Mouse (Mus musculus) stomach, embryonic 16.5 days (tissue): ENCODE results near the gene Ski. TPM values are rescaled to one million over a fixed set of nuclear protein-coding genes. Genes with fewer than 3 reads are reported as not detected.
A peak's percentile ranks its signal among the peaks of the same experiment; 100 is the strongest.

Experiments
- ATAC-seq: fragments of 200-750 bp; cut with Nextera tagmentation; 2 replicates; pipeline ENCODE4 v1.8.0; 2017; ENCODE audit warnings: moderate number of reproducible peaks, moderate TSS enrichment; ENCODE audit not compliant: insufficient read depth, low FRiP score
- H3K27ac ChIP-seq: fragments of 300-500 bp; sonication (generic); 2 replicates; pipeline ENCODE4 v1.5.1; 2014; ENCODE audit warnings: low read length
- H3K27me3 ChIP-seq: fragments of 300-500 bp; sonication (generic); 2 replicates; pipeline ENCODE4 v1.6.1; 2014; ENCODE audit warnings: low read length, control low read depth, mixed read lengths; ENCODE audit not compliant: control insufficient read depth, insufficient read depth
- H3K36me3 ChIP-seq: fragments of 300-500 bp; sonication (generic); 2 replicates; pipeline ENCODE4 v1.6.1; 2014; ENCODE audit warnings: low read length; ENCODE audit not compliant: control insufficient read depth, insufficient read depth
- H3K4me1 ChIP-seq: fragments of 300-500 bp; sonication (generic); 2 replicates; pipeline ENCODE4 v1.6.1; 2014; ENCODE audit warnings: low read length, control low read depth, mixed read lengths; ENCODE audit not compliant: control insufficient read depth, insufficient read depth
- H3K4me2 ChIP-seq: fragments of 300-500 bp; sonication (generic); 2 replicates; pipeline ENCODE4 v1.6.1; 2014; ENCODE audit warnings: low read depth, low read length, mixed read lengths
- H3K4me3 ChIP-seq: fragments of 300-500 bp; sonication (generic); replicated peaks from 2 replicates; pipeline ENCODE4 v1.5.1; 2014; ENCODE audit warnings: mild to moderate bottlenecking, low read length
- H3K9ac ChIP-seq: fragments of 300-500 bp; sonication (generic); 2 replicates; pipeline ENCODE4 v1.6.1; 2014; ENCODE audit warnings: low read length
- H3K9me3 ChIP-seq: fragments of 300-500 bp; sonication (generic); replicated peaks from 2 replicates; pipeline ENCODE4 v1.6.1; 2016; ENCODE audit warnings: low read length, control low read depth; ENCODE audit not compliant: control insufficient read depth
- WGBS: fragments of 180-500 bp; shearing (Covaris S2); extraction: QIAGEN DNeasy Blood & Tissue Kit; methylation state at CpG from one replicate; pipeline ENCODE4 v1.1.7; 2014; 5-methylcytosine and 5-hydroxymethylcytosine counted together
- polyA plus RNA-seq: library from polyadenylated mRNA; unstranded; fragments of >200 nt; fragmentation: Nextera tagmentation; extraction: Ambion mirVana; gene quantifications from 2 replicates; pipeline ENCODE4 v1.2.1, GENCODE M21; 2015

Ski gene
- polyA plus RNA-seq, 1 experiment from 2014 or later: 17.9 TPM

DNA sequence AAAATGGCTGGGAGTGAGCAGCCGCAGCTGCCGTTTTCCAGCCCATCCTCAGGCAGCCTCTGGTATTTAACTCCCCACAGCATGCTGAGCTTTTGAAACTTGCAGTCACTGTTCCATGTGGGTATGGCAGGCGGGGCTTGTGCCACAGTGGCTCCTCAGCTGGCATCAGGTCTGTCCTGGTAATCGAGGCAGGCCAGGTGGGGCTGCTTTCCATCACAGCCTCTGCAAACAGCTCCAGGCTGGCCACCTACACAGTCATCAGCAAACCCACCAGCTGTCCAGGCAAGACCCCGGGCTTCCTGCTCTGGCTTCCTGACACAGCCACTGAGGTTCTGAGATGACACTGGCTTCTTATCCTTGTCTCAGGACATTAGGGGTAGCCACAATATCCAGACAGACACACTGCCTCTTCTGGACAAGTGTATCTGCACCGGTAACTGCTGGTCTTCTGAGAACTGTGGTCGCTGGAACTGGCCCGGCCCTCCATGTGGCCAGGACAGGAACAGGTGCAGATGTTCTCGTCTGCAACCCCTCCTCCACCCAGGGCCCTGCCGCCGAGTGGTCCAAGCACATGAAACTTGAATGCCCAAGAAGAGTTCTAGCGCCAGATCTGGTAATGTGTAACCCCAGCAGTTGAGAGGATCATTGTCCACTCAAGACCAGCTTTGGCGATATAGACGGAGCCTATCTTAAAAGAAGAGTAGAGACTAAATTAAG is 76.1 kb downstream of the Ski start:
- H3K36me3 ChIP-seq: no peaks in the 10 kb centered on the region
- H3K4me3 ChIP-seq: no peak overlapping the region
- 0 out of 2 replicates have a peak overlapping the region, but pooled peaks have one; percentile 31 for H3K27ac ChIP-seq
- WGBS: 61% methylated on average over 14 of the region's 14 CpGs
- peaks cover 57% of the 10 kb centered on the region for H3K4me1 ChIP-seq
- ATAC-seq: no peak
- no peaks in the 10 kb centered on the region for H3K9me3 ChIP-seq
- H3K4me2 ChIP-seq: no peak overlapping the region
- 0 out of 2 replicates have a peak overlapping the region, but pooled peaks have one; percentile 8 for H3K9ac ChIP-seq
- H3K27me3 ChIP-seq: no peaks in the 10 kb centered on the region

DNA sequence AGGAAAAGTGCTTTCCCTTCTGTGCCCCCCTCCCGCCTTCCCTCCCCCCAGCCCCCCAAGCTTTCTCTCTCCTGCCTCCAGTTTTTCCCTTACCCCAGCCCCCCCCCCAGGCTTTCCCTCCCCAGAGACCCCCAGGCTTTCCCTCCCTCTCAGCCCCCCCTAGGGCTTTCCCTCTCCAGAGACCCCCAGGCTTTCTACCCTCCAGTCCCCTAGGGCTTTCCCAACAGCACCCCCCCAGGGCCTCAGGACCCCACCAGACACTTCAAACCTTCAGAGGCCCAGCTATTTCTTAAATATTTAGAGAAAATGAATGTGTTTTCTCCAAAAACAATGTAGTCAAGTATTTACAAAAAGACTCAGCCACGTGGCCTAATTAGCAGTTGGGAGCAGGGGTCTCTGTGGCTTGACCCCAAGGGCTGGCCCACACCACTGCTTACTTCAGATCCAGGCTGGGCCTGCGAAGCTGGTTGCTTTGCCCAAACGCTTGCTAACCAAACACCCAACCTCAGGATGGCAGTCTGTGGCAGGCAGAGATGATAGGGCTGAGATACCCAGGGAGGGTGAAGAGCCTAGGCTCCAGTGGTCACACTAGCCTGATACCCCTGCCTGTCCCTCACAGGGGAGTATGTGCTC is 77.7 kb downstream of the Ski start:
- peak overlapping the region; percentile 53 for H3K9ac ChIP-seq
- 37% methylated on average over 4 of the region's 4 CpGs for WGBS

DNA sequence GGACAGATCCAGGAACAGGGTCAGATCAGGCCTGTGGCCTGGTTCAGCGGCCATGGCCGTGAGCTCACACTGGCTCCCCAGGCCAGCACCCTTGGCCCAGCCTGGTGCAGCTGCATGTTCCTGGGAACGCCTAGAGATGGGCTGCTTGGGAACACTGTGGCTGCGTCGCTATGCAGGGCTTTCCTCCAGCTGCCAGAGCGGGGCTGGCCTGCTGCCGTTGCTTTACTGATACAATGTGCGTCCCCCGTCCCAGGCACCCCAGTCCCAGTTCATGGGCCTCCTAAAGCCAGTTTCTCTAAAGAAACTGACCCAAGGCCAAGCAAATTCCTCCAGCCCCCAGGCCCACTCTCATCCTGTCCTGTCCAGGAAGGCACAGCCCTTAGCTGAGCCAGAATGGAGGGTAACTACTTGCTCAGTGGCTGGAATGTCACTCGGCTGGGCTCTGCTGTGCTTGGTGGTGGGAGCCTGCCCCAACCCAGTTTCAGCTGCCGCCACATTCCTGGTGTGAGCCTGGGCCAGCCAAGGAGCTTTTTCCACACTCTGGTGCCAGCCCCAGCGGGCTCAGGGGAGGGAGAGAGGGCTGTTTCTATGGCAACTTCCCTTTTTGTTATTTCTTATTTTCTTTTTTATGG is 78.4 kb downstream of the Ski start:
- peaks cover 51% of the 10 kb centered on the region for H3K4me1 ChIP-seq
- H3K36me3 ChIP-seq: no peaks in the 10 kb centered on the region
- H3K9me3 ChIP-seq: no peaks in the 10 kb centered on the region
- peak overlapping the region; percentile 53 for H3K9ac ChIP-seq
- H3K4me3 ChIP-seq: no peak overlapping the region
- H3K27ac ChIP-seq: peak overlapping the region; percentile 96
- H3K27me3 ChIP-seq: no peaks in the 10 kb centered on the region
- H3K4me2 ChIP-seq: no peak overlapping the region
- WGBS: 27% methylated on average over 12 of the region's 12 CpGs
- peak; percentile 69 for ATAC-seq

More for the DNA sequence above, 77.7 kb downstream of the Ski start:
- H3K4me3 ChIP-seq: no peak overlapping the region
- no peak for ATAC-seq
- no peaks in the 10 kb centered on the region for H3K36me3 ChIP-seq
- no peaks in the 10 kb centered on the region for H3K27me3 ChIP-seq
- no peak overlapping the region for H3K4me2 ChIP-seq
- peak overlapping the region; percentile 96 for H3K27ac ChIP-seq
- no peaks in the 10 kb centered on the region for H3K9me3 ChIP-seq
- peaks cover 57% of the 10 kb centered on the region for H3K4me1 ChIP-seq

DNA sequence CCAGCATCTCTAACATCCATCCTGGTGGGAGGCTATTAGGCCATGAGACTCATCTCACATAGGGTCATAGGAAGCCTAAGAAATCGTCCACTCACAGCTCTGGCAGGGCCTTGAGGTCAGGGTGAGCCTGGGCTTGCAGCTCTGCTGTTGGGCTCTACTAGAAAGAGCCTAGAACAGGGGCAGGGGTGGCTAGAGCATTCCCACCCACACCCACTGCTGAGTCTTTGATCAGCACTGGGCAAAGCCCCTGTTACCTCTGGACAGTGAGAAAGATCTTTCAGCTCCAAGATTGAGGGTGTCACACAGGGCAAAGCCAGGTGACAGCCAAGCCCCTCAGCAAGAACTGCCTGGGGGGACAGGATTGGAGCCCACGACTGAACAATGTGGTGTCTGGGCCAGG is 79.0 kb downstream of the Ski start:
- Histone ChIP-seq H3K4me1 (peaks cover 45% of the 10 kb centered on the region), H3K4me3 (no peak overlapping the region), H3K27me3 (no peaks in the 10 kb centered on the region), H3K4me2 (no peak overlapping the region), H3K9me3 (no peaks in the 10 kb centered on the region), H3K27ac (peak overlapping the region; percentile 96), H3K9ac (peak overlapping the region; percentile 53), H3K36me3 (no peaks in the 10 kb centered on the region)
- no peak for ATAC-seq
- WGBS: 51% methylated on average over 2 of the region's 2 CpGs

- ATAC-seq: no peak
- no peak overlapping the region for H3K4me3 ChIP-seq
- peak overlapping the region; percentile 96; the same call in 1 of the 2 replicates for H3K27ac ChIP-seq
- peaks cover 44% of the 10 kb centered on the region for H3K4me1 ChIP-seq
- no peaks in the 10 kb centered on the region for H3K27me3 ChIP-seq
- 89% methylated on average over 5 of the region's 5 CpGs for WGBS
- no peaks in the 10 kb centered on the region for H3K9me3 ChIP-seq
- no peak overlapping the region for H3K4me2 ChIP-seq
- H3K9ac ChIP-seq: no peak overlapping the region
- H3K36me3 ChIP-seq: no peaks in the 10 kb centered on the region
These were observed 79.6 kb downstream of the Ski start for GRCm38 (mm10) chr4:155142836-155143235.

- Histone ChIP-seq H3K27me3 (no peaks in the 10 kb centered on the region), H3K4me3 (no peak overlapping the region), H3K4me2 (no peak overlapping the region), H3K36me3 (no peaks in the 10 kb centered on the region), H3K9ac (peak overlapping the region; percentile 46; the same call in 1 of the 2 replicates), H3K9me3 (no peaks in the 10 kb centered on the region), H3K27ac (0 out of 2 replicates have a peak overlapping the region, but pooled peaks have one; percentile 29), H3K4me1 (peaks cover 41% of the 10 kb centered on the region)
- 41% methylated on average over 12 of the region's 12 CpGs for WGBS
- ATAC-seq: no peak
These were observed 81.6 kb downstream of the Ski start for GRCm38 (mm10) chr4:155140795-155141265.

GRCm38 (mm10) chr4:155140150-155140549 is 82.2 kb downstream of the Ski start:
- Histone ChIP-seq H3K4me2 (no peak overlapping the region), H3K9ac (no peak overlapping the region), H3K4me3 (no peak overlapping the region), H3K36me3 (no peaks in the 10 kb centered on the region), H3K27me3 (no peaks in the 10 kb centered on the region), H3K9me3 (no peaks in the 10 kb centered on the region), H3K27ac (peak overlapping the region; percentile 12; the same call in 1 of the 2 replicates), H3K4me1 (peaks cover 35% of the 10 kb centered on the region)
- 68% methylated on average over 2 of the region's 2 CpGs for WGBS
- no peak for ATAC-seq

DNA sequence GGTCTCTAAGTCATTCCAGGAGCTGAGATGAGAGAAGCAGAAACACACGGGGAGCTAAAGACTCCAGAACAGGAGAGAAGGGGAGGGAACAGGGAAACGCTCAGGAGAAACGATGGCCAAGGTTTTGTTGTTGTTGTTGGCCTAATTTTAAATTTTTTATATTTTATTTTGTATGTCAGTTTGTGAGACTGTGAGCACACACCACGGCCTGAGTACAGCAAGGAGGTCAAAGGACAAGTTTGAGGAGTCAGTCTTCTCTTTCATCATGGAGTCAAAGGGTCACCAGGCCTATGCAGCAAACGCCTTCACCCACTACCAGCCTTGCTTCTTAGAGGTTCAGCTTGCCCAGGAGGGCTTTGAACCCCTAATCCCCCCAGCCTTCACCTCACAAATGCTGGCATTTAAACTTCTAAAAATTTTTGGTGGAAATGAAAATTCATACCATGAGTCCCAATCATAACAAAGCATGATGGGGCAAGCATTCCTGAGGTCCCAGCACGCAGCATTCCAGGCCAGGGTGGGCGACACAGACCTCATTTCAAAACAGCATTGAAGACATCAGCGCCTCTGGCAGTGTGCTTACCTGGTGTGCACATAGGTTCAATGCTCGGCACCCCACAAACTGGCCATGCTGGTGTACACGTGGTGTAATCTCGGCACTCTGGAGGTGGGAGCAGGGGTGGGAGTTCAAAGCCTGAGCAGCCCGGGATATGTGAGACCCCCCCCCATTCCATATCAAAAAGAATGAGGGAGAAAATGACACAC is 82.9 kb downstream of the Ski start:
- ATAC-seq: no peak
- 75% methylated on average over 12 of the region's 12 CpGs for whole genome bisulfite sequencing
- no peaks in the 10 kb centered on the region for H3K9me3 ChIP-seq
- peaks cover 30% of the 10 kb centered on the region for H3K4me1 ChIP-seq
- no peak overlapping the region for H3K4me3 ChIP-seq
- H3K4me2 ChIP-seq: no peak overlapping the region
- H3K27me3 ChIP-seq: no peaks in the 10 kb centered on the region
- H3K27ac ChIP-seq: no peak overlapping the region
- H3K36me3 ChIP-seq: no peaks in the 10 kb centered on the region
- H3K9ac ChIP-seq: no peak overlapping the region
